Comparison of ENCODE assay signal across 8 mouse cellular contexts in genomic region chr5:34951161-34951834, GRCm38 (mm10). TPM values are rescaled to one million over a fixed set of nuclear protein-coding genes. Genes with fewer than 3 reads are reported as not detected.
DNase-seq lines count a peak whose midpoint lies in the region; ATAC-seq lines count a peak whose summit lies in the region.

No protein-coding gene starts in this region.

- ATAC-seq in forebrain, embryonic 16.5 days = no peak
- ATAC-seq in hindbrain, embryonic 12.5 days (ENCODE audit: low FRiP score) = no peak

- H3K4me2 ChIP-seq in forebrain, embryonic 16.5 days (ENCODE audit: low read length) = peak overlapping the region; percentile 77
- peak overlapping the region; percentile 63 for H3K4me2 ChIP-seq in hindbrain, embryonic 12.5 days (replicated peaks)

- H3K4me3 ChIP-seq in forebrain, embryonic 16.5 days (replicated peaks; ENCODE audit: low read length) = no peak overlapping the region
- H3K4me3 ChIP-seq in hindbrain, embryonic 12.5 days = peak overlapping the region; percentile 91

- H3K27ac ChIP-seq in forebrain, embryonic 16.5 days (ENCODE audit: low read length) = no peak overlapping the region; the same call in 1 of the 2 replicates
- peak overlapping the region; percentile 97; the same call in 1 of the 2 replicates for H3K27ac ChIP-seq in hindbrain, embryonic 12.5 days

- peaks cover 43% of the 10 kb centered on the region for H3K4me1 ChIP-seq in forebrain, embryonic 16.5 days (replicated peaks; ENCODE audit: control insufficient read depth, insufficient read depth, low read length)
- peaks cover 47% of the 10 kb centered on the region for H3K4me1 ChIP-seq in hindbrain, embryonic 12.5 days

- intact Hi-C loops in left cerebral cortex, postnatal 4 days (cut with DNase I) = no loop called here

- peaks cover 7% of the 10 kb centered on the region; the same call in 1 of the 2 replicates for H3K36me3 ChIP-seq in forebrain, embryonic 16.5 days (ENCODE audit: control insufficient read depth, insufficient read depth)
- 0 out of 2 replicates have a peak, but pooled peaks cover 3% of the 10 kb centered on the region for H3K36me3 ChIP-seq in hindbrain, embryonic 12.5 days

- 86% methylated on average over 8 of the region's 8 CpGs for WGBS in forebrain, embryonic 16.5 days
- WGBS in hindbrain, embryonic 12.5 days = 94% methylated on average over 8 of the region's 8 CpGs

- H3K9me3 ChIP-seq in forebrain, embryonic 16.5 days (ENCODE audit: control insufficient read depth, low read length) = no peaks in the 10 kb centered on the region
- peaks cover 8% of the 10 kb centered on the region for H3K9me3 ChIP-seq in hindbrain, embryonic 12.5 days (replicated peaks)

- H3K27me3 ChIP-seq in forebrain, embryonic 16.5 days (replicated peaks; ENCODE audit: control insufficient read depth, insufficient read depth, low read length) = no peaks in the 10 kb centered on the region
- no peaks in the 10 kb centered on the region for H3K27me3 ChIP-seq in hindbrain, embryonic 12.5 days

- H3K9ac ChIP-seq in forebrain, embryonic 16.5 days (replicated peaks; ENCODE audit: low read depth, low read length) = no peak overlapping the region
- peak overlapping the region; percentile 97; the same call in 1 of the 2 replicates for H3K9ac ChIP-seq in hindbrain, embryonic 12.5 days

- peak; percentile 93 for DNase-seq in left cerebral cortex, postnatal 4 days
- DNase-seq in left cerebral cortex, adult 8-10 months (ENCODE audit: low spot score in 2 of 2) = no peak
- peak; percentile 66 for DNase-seq in lung, postnatal 10 days
- no peak for DNase-seq in thymus, postnatal 25 days
- DNase-seq in embryo, embryonic 11 days = no peak
- DNase-seq in left cerebral cortex, adult 18-20 months (ENCODE audit: low spot score in 2 of 2) = no peak

RNA-seq across cellular contexts. Expression of gene Rgs12, which starts 2.1 kb away (rescaled TPM):
- 10 to 100 TPM; 62.9 TPM for total RNA-seq in left cerebral cortex, postnatal 4 days (2021)
- 10 to 100 TPM; 43.3 to 59.1 (median 45.4) TPM for total RNA-seq in left cerebral cortex, adult 8-10 months (2022)
- polyA plus RNA-seq in forebrain, embryonic 16.5 days (2015; fragmentation: Nextera tagmentation; extraction: Ambion mirVana) = 60.8 and 62.4 TPM in 2 replicates
- 65.3 and 67.3 TPM in 2 replicates for polyA plus RNA-seq in hindbrain, embryonic 12.5 days (2016; fragmentation: Nextera tagmentation; extraction: Ambion mirVana)
- total RNA-seq in left cerebral cortex, adult 18-20 months (2021) = 10 to 100 TPM; 49.6 to 50.4 TPM

RNA-seq across cellular contexts. Expression of gene Msantd1, which starts 43.5 kb away (rescaled TPM):
- 10 to 100 TPM; 19.8 to 21.1 TPM for total RNA-seq in left cerebral cortex, postnatal 4 days (2021)
- 1 to 10 TPM; 3.9 to 6.6 (median 4.1) TPM for total RNA-seq in left cerebral cortex, adult 8-10 months (2022)
- polyA plus RNA-seq in forebrain, embryonic 16.5 days (2015; fragmentation: Nextera tagmentation; extraction: Ambion mirVana) = 4.9 and 7.2 TPM in 2 replicates
- 1.6 TPM in 2 replicates for polyA plus RNA-seq in hindbrain, embryonic 12.5 days (2016; fragmentation: Nextera tagmentation; extraction: Ambion mirVana)
- total RNA-seq in left cerebral cortex, adult 18-20 months (2021) = 1 to 10 TPM; 3.8 to 6.4 TPM

Comparison
In these comparisons a context has a peak if more than half of its experiments do, and no peak if none do; other contexts are left out.
1. DNase-seq: peak in left cerebral cortex, postnatal 4 days (single experiment) and lung, postnatal 10 days (single experiment); none in left cerebral cortex, adult 8-10 months (0 of 2), thymus, postnatal 25 days (single experiment), embryo, embryonic 11 days (single experiment) and left cerebral cortex, adult 18-20 months (0 of 2).